Mouse (Mus musculus) intestine, postnatal 0 days (tissue): ENCODE data around the gene Stum. TPM values are rescaled to one million over a fixed set of nuclear protein-coding genes. Genes with fewer than 3 reads are reported as not detected.
"Not testable (repeated sequence)": the region's sequence is repeated elsewhere in the genome, so short reads cannot be mapped to it uniquely, and the experiment has no call there.

Source experiments
- ATAC-seq: fragments of 200-750 bp; cut with Nextera tagmentation; 2 replicates; pipeline ENCODE4 v1.8.0; 2017; ENCODE audit warnings: mild to moderate bottlenecking, moderate TSS enrichment, moderate library complexity
- H3K27ac ChIP-seq: fragments of 300-500 bp; sonication (generic); 2 replicates; pipeline ENCODE4 v1.5.1; 2014; ENCODE audit warnings: mild to moderate bottlenecking, low read depth, low read length, moderate library complexity
- H3K27me3 ChIP-seq: fragments of 300-500 bp; sonication (generic); replicated peaks from 2 replicates; pipeline ENCODE4 v1.6.1; 2014; ENCODE audit warnings: low read length, mixed read lengths; ENCODE audit not compliant: control insufficient read depth, insufficient read depth
- H3K36me3 ChIP-seq: fragments of 300-500 bp; sonication (generic); 2 replicates; pipeline ENCODE4 v1.6.1; 2014; ENCODE audit warnings: mild to moderate bottlenecking, moderate library complexity; ENCODE audit not compliant: control insufficient read depth, insufficient read depth
- H3K4me1 ChIP-seq: fragments of 300-500 bp; sonication (generic); replicated peaks from 2 replicates; pipeline ENCODE4 v1.6.1; 2014; ENCODE audit warnings: antibody characterized with exemption, low read length, mixed read lengths; ENCODE audit not compliant: control insufficient read depth, insufficient read depth
- H3K4me2 ChIP-seq: fragments of 300-500 bp; sonication (generic); replicated peaks from 2 replicates; pipeline ENCODE4 v1.6.1; 2014; ENCODE audit warnings: low read depth, mild to moderate bottlenecking, moderate library complexity
- H3K4me3 ChIP-seq: fragments of 300-500 bp; sonication (generic); 2 replicates; pipeline ENCODE4 v1.5.1; 2014; ENCODE audit warnings: low read depth, low read length
- H3K9ac ChIP-seq: fragments of 300-500 bp; sonication (generic); 2 replicates; pipeline ENCODE4 v1.6.1; 2014; ENCODE audit warnings: mild to moderate bottlenecking, low read depth, low read length
- H3K9me3 ChIP-seq: fragments of 300-500 bp; sonication (generic); 2 replicates; pipeline ENCODE4 v1.6.1; 2016; ENCODE audit warnings: mixed run types; ENCODE audit not compliant: control insufficient read depth
- CTCF ChIP-seq: sonication (generic); IDR thresholded peaks from 2 replicates; pipeline ENCODE4 v1.5.1; 2016; ENCODE audit warnings: low read depth, mild to moderate bottlenecking, control low read depth, antibody characterized with exemption, moderate library complexity
- WGBS: fragments of 180-500 bp; shearing (Covaris S2); extraction: QIAGEN DNeasy Blood & Tissue Kit; methylation state at CpG from one replicate; pipeline ENCODE4 v1.1.7; 2014; 5-methylcytosine and 5-hydroxymethylcytosine counted together
- polyA plus RNA-seq: library from polyadenylated mRNA; unstranded; fragments of >200 nt; fragmentation: Nextera tagmentation; extraction: Ambion mirVana; gene quantifications from 2 replicates; pipeline ENCODE4 v1.2.1, GENCODE M21; 2015

Stum gene
- polyA plus RNA-seq, 1 experiment from 2014 or later: 2.6 TPM

DNA sequence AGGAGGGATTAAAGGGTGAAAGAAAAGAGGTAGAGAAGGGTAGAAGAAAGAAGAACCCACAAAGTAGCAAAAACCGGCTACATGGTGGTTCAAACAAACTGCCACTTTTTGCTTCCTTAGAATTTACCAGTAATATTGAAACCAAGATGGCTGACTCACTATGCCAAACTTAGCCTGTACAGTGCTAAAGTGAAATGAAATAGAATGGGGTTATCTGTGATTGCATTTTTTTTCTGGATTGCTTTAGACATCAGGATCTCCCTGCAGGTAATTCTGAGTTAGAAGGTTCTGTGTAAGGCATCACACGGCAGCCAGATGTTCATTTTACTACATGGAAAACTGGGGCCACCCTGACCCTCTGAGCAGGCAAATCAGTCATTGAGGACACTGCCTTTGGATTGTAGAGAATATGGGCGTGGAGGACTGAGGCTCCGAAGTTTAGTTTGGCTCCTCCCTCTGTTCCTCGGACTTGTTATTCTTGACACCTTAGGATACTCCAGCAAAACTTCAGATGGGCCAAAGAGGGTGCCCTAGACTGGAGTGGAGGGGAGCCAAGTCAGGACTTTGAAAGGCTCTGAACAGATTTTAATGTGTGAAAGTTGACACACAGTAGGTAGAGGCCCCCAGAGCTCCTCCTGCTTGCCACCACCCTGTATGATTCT is 91.0 kb downstream of the Stum start:
- ATAC-seq: no peak
- H3K9ac ChIP-seq: no peak overlapping the region
- no peak overlapping the region for H3K4me3 ChIP-seq
- H3K4me2 ChIP-seq: no peak overlapping the region
- H3K27me3 ChIP-seq: no peaks in the 10 kb centered on the region
- no peak overlapping the region for H3K27ac ChIP-seq
- H3K36me3 ChIP-seq: no peaks in the 10 kb centered on the region
- no peak for TF ChIP-seq CTCF
- peaks cover 11% of the 10 kb centered on the region; the same call in 1 of the 2 replicates for H3K4me1 ChIP-seq
- 65% methylated on average over 5 of the region's 5 CpGs for WGBS
- no peaks in the 10 kb centered on the region for H3K9me3 ChIP-seq

DNA sequence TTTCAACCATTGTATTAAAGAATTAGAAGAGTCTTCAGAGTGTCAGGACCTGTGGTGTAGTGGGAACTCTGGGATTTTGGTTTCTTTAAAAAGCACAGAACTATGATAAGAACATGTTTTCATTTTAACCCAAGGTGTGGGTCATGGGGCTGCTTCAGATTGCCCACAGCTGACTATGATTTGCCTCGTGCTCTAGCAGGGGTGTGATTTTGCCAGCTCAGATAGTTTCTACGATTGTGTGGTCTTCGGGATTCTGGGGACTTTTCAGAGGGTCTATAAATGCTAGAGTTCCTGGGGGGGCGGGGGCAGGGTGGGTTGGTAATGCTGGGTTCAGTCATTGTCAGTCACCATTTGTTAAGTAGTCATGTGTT is 91.7 kb downstream of the Stum start:
- 95% methylated on average over 4 of the region's 4 CpGs for WGBS
- no peak overlapping the region for H3K4me3 ChIP-seq
- ATAC-seq: no peak
- TF ChIP-seq CTCF: no peak
- no peak overlapping the region for H3K27ac ChIP-seq
- no peak overlapping the region for H3K4me2 ChIP-seq
- no peaks in the 10 kb centered on the region for H3K9me3 ChIP-seq
- H3K9ac ChIP-seq: no peak overlapping the region
- no peaks in the 10 kb centered on the region for H3K27me3 ChIP-seq
- no peaks in the 10 kb centered on the region for H3K36me3 ChIP-seq
- peaks cover 11% of the 10 kb centered on the region; the same call in 1 of the 2 replicates for H3K4me1 ChIP-seq

DNA sequence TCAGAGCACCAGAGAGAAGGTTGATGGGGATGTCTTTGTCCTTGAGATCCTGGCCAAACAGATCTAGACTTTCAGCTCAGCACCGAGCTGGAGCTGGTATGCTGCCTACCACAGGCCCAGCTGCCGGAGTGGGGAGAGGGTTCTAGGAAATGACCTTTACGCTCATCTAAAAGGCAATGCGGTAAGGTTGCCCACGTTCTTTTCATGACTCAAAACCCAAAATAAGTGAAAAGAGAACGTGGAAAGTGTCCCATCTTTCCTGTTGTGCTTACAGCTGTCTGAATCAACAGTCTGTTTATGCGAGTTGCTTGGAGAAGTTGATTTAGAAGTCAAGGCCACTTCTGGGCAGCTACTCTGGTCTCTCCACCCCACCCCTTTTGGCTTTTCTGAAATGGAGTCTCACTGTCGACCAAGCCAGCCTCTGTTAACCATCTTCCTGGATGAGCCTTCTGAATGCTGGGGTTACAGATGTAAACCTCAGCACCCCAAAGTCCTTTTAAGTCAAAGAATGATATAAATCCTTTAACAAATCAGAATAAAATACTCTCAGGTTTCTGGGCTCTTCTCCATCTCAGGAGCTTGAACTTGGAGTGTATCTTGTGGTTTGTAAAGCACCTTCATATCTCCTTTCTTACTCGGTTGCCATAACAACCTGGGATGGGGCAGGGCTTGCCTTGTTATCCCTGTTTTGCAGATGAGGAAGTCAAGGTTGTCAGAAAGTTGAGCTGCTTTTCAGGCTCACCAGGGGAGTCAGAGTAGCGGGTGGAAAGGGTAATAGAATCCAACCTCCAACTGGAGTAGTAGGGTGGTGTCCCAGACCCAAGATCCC is 92.3 kb downstream of the Stum start:
- Histone ChIP-seq H3K4me2 (no peak overlapping the region), H3K27ac (peak overlapping the region; percentile 68), H3K9ac (peak overlapping the region; percentile 13; the same call in 1 of the 2 replicates), H3K27me3 (no peaks in the 10 kb centered on the region), H3K9me3 (no peaks in the 10 kb centered on the region), H3K36me3 (no peaks in the 10 kb centered on the region), H3K4me1 (peaks cover 11% of the 10 kb centered on the region; the same call in 1 of the 2 replicates), H3K4me3 (no peak overlapping the region)
- TF ChIP-seq CTCF: no peak
- no peak for ATAC-seq
- WGBS: 55% methylated on average over 10 of the region's 10 CpGs

DNA sequence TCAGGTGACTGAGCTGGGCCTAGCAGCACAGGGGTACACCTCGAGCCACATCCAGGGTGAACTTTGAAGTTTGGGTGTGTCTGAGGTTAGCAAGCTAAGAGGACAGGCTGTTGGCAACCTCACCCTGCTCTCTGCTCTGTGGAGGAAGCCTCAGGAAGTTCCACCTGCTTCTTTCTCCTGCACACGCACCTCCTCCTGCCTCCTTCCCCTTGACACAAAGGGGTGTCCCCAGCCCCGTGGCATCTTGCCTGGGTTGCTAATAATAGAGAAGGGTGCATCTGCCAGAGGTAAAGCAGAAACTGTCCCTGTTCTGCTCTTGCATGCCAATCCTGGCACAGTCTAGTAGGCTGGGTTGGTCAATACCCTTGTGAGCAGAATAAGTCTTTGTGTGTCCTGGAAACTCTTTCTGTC is 93.0 kb downstream of the Stum start:
- WGBS: 21% methylated on average over 3 of the region's 3 CpGs
- Histone ChIP-seq H3K9me3 (no peaks in the 10 kb centered on the region), H3K27me3 (no peaks in the 10 kb centered on the region), H3K27ac (peak overlapping the region; percentile 68), H3K4me2 (no peak overlapping the region), H3K36me3 (no peaks in the 10 kb centered on the region), H3K9ac (peak overlapping the region; percentile 13; the same call in 1 of the 2 replicates), H3K4me3 (no peak overlapping the region), H3K4me1 (peaks cover 11% of the 10 kb centered on the region; the same call in 1 of the 2 replicates)
- peak; percentile 82 for ATAC-seq
- TF ChIP-seq CTCF: no peak

DNA sequence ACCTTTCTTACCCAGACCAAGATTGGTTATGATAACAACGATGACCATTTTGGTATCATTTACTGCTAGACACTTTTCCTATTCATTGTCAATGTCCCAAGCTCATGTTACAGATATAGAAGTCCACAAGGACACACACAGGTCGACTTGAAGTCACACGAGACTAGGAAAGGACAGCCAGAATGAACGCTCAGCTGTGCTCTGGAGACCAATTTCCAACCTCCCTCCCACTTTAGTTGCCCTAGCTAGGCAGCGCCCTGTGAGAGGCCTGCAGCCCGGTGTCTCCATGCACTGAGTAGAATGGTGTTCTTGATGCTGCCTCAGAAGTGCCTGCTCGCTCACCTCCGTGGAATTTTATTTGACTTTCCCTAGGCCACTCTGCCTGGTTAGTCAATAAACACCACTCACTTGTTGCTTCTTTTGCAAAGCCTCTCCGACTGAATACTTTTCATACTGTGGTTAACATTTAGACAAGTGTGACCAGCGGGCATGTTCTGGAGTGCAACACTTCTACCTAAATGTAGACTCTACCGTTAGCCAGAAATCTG is 94.0 kb downstream of the Stum start:
- 67% methylated on average over 11 of the region's 11 CpGs for whole genome bisulfite sequencing
- H3K4me1 ChIP-seq: peaks cover 18% of the 10 kb centered on the region; the same call in 1 of the 2 replicates
- ATAC-seq, H3K27ac ChIP-seq, H3K36me3 ChIP-seq, H3K9me3 ChIP-seq, H3K9ac ChIP-seq, H3K4me3 ChIP-seq, H3K4me2 ChIP-seq, H3K27me3 ChIP-seq: not testable (repeated sequence)

DNA sequence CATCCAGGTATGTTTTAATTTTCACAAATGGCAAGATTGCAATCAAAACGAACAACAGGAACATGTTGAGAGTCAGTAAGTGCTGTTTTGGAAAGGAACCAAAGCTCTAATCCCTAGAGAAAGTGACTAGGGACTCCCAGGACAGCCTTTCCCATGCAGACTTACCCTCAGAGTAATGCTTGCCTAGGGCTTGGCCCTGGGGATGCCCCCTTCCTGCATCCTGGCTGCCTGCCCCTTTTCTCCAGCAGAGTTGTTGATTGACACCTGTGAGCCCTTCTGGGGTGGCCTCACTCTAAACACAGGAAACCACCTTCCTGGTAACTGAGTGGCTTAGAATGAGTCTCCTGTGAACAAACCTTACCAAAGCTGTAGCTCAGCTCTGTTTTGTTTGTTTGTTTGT is 94.8 kb downstream of the Stum start:
- no peak overlapping the region for H3K27ac ChIP-seq
- no peaks in the 10 kb centered on the region for H3K36me3 ChIP-seq
- WGBS: 23% methylated on average over 1 of the region's 1 CpGs
- H3K9me3 ChIP-seq: no peaks in the 10 kb centered on the region
- no peak for ATAC-seq
- no peak overlapping the region for H3K4me2 ChIP-seq
- H3K4me3 ChIP-seq: no peak overlapping the region
- H3K9ac ChIP-seq: no peak overlapping the region
- no peak for TF ChIP-seq CTCF
- H3K4me1 ChIP-seq: peaks cover 18% of the 10 kb centered on the region; the same call in 1 of the 2 replicates
- no peaks in the 10 kb centered on the region for H3K27me3 ChIP-seq
